Mouse (Mus musculus) gastrocnemius, postnatal 25 days (tissue): Measurements from ENCODE around the gene Rbp3. TPM values are rescaled to one million over a fixed set of nuclear protein-coding genes. Genes with fewer than 3 reads are reported as not detected.

ENCODE experiments used
- DNase-seq: peaks from one replicate; pipeline ENCODE4 v3.0.0; 2022
- long read RNA-seq, 2 experiments: library from polyadenylated mRNA; stranded (forward); transcript quantifications; one replicate each; pipeline ENCODE4 v2.0.0; 2021
- total RNA-seq, 2 experiments: library from RNA; stranded (reverse); gene quantifications; 1 replicate in 1 of 2; 2 replicates in 1 of 2; pipeline ENCODE4 v1.2.3; 2021

Rbp3 gene
- not detected for total RNA-seq
- long read RNA-seq, experiment 1, result 0 reads
- long read RNA-seq, experiment 2, result 0 reads

DNA sequence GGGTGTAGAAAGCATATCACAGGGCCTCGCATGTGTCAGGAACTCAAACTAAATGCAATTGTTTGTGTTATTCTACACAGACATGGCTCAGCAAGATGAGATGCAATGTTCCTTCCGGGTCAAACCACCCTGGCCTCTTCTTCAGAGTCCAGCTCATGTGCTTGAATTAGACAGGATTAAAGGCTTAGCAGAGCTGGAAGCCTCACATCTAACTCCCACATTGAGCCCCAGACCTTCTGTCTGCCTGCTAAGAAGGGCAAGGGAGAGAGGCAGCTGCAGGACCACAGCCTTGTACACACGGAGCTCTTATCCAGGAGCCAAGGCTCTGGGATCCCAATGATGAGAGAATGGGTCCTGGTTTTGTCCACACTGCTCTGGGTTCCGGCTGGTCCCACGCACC lies at the start of gene Rbp3:
TSS of gene Rbp3 (plus strand) at position 243 of the 400 bp plus-strand sequence.
- no peak for DNase-seq

GRCm38 (mm10) chr14:33904851-33905250 lies 49.0 kb upstream of the Rbp3 start:
- DNase-seq, result no peak

GRCm38 (mm10) chr14:33913727-33914126 lies 40.1 kb upstream of the Rbp3 start:
- peak; percentile 42 for DNase-seq

DNA sequence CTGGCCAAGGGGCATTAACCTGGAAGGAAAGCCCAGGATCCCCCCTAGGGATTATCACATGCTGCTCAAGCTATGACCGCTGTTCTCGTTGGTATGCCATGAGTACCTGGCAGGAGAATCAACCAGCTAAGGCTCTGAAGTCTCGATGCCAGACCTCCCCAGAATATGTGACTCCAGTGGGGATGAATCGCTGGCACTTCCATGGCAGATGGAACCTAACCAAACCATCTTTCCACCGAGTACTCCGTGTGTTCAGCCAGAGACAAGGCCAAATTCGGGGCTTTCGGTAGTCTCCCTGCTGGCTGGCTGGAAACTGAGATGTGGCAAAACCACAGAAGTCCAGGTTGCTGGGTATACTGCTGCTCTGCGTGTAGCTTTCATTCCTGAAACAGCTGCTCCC lies 39.6 kb upstream of the Rbp3 start:
- no peak for DNase-seq

DNA sequence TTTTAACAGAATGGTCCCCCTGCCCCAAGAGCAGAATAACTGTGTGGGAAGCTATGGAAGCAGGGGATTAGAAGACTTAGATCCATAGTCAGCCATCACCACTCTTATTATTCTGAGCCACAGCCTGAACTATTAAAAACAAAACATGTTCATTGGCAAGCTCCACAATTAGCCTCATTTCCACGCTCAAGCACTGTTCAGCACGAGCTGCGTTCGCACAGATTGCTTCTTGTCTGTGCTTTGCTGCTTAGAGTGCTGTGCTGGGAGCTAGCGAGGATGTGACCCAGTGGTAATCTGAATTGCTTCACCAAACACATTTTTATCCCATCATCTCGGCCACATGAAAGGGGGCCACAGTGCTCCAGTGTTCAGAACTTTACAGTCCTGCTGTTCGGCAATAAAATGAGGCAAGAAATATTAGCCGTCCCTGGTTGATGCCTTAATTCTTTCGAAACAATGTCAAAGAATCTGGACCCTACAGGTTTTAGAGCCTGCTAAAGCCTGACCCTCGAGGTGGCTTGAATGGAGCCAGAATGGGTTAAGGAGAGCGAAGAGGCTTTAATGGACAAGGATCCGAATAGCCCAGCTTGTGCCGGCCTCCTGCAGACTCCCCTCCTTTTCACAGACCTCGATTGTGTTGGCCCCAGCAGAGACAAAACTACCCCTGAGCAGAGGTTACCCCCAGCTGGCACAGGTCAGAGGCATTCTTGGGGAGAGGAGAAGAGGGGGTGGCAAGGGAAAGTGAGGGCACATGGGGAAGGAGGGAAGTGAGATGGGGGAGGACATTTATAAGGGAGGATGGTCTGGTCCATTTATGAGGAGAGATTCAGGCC lies 32.9 kb upstream of the Rbp3 start:
- DNase-seq, result no peak

GRCm38 (mm10) chr14:33922771-33923167 lies 31.0 kb upstream of the Rbp3 start:
- DNase-seq, result no peak

- DNase-seq, result peak; percentile 40
These were observed 30.4 kb upstream of the Rbp3 start, which contains the start of gene Gdf10 for GRCm38 (mm10) chr14:33923168-33924070. TSS of gene Gdf10 (plus strand) at chr14:33923587.

GRCm38 (mm10) chr14:33931853-33932252 lies 21.9 kb upstream of the Rbp3 start:
- no peak for DNase-seq

DNA sequence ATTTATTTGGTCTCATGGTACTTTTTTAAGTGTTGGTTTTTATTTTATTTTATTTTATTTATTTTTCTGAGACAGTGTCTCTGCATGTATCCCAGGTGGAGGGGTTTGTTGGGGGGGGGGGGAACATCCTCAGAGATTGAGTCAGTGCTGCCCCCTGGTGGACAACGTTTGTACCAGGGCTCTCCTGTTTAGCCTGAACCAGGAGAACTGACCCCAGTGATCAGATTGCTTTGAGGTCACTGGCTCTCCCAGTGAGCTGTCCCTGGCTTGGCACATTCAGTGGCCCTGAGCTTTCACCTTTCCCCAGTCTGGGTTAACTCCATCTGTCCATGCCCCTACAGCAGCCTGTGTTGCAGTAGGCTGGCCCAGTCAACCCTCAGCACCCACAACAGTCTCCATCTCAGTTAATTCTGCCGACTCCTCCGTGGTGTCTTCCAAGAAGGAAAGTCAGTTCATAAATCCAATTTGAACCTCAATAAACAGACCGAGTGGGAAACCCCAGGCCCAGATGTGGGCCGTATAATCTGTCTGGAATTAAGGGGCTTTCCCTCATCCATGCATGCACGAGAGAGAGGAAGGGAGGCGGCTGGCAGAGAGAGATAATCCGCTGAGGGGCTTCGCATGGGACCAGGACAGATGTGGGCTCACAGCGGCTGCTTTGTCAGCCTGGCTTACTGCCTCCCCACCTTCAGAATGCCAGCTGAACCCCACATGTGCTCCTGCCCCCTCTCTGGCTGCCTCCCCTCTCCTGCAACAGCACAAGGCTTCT lies 20.7 kb upstream of the Rbp3 start:
- no peak for DNase-seq

- DNase-seq, result no peak
These were observed 20.0 kb upstream of the Rbp3 start for GRCm38 (mm10) chr14:33933778-33934317.

GRCm38 (mm10) chr14:33939117-33939516 lies 14.7 kb upstream of the Rbp3 start:
- peak; percentile 38 for DNase-seq

GRCm38 (mm10) chr14:33940739-33941138 lies 13.1 kb upstream of the Rbp3 start, which contains the start of gene Gdf2:
TSS of gene Gdf2 (plus strand) at chr14:33941039.
- DNase-seq, result no peak

GRCm38 (mm10) chr14:33942222-33942621 lies 11.6 kb upstream of the Rbp3 start:
- DNase-seq, result no peak

- DNase-seq, result no peak
These were observed 7.7 kb upstream of the Rbp3 start for GRCm38 (mm10) chr14:33946125-33946524.

DNA sequence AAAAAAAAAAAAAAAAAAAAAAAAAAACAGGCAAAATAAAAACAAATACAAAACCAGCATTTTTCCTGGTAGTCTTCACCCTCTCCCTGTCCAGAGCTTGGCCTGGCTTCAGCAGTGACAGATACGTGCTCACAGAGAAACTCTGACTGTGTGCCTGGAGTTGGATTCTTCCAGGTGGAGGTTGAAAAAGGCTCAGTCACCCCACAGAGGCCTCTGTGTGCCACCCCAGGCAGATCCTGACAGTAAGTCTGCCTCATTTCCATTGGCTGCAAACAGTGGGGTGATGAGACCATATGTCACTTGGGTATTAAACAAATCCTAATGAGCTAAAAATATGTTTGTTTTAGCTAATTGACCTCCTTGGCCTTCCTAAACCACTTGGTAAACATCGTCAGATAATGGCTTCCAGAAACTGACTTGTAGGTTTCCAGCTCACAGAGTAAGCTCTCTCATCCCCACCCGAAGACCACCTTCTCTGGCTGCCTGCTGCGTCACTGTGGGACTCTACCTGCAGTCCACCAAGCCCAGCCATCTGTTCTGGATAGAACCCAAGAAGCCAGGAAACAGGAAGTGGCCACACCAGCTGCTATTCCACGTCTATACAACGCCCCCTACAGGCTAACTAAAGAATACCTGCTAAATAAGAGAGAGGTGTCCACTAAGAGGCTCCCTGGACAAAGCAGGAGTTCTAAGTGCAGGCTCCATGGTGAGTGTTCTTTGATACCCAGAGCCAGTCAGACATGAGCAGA lies 1.4 kb upstream of the Rbp3 start:
- DNase-seq, result no peak

DNA sequence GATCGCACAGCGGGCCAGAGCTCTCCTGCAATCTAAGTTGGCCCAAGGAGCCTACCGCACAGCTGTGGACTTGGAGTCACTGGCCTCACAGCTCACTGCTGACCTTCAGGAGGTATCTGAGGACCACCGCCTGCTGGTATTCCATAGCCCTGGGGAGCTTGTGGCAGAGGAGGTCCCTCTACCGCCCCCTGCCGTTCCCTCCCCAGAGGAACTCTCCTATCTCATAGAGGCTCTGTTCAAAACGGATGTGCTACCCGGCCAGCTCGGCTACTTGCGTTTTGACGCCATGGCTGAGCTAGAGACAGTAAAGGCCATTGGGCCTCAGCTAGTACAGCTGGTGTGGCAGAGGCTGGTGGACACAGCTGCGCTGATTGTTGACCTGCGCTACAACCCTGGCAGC lies 2.3 kb downstream of the Rbp3 start:
- DNase-seq, result no peak

DNA sequence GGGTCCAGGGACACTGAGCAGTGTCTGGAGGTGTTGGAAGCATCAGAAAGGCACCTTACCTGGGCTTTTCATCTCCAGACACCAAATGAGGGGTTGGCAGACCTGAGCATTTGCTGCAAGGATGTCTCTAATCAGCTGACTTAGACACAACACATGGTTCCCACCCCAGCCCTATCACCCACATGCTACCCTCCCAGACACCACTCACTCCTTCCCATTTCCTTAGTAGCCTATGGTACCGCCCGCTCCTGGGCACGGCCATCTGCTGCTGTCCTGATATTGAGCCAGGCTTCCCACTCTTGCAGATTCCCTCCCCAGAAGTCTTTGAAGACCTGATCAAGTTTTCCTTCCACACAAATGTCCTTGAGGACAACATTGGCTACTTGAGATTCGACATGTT lies 4.4 kb downstream of the Rbp3 start:
- no peak for DNase-seq

DNA sequence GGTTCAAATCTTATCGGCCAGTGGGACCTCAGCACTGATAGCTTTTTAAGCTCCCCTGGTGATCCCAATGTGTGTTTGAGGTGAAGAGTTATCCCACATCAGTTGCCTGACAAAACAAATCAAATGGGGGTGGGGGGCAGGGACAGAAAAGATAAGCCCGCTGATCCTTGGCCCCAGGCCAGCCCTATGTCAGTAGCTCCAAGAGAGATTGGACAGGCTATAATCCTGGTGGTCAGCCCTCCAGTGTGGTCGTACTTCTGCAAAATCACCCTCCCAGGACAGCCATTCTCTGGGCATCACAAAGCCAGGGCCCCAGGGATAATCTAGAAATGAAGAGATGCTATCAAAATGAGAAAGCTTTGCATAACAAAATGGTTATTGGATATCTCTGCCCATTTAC lies 5.0 kb downstream of the Rbp3 start:
- no peak for DNase-seq

DNA sequence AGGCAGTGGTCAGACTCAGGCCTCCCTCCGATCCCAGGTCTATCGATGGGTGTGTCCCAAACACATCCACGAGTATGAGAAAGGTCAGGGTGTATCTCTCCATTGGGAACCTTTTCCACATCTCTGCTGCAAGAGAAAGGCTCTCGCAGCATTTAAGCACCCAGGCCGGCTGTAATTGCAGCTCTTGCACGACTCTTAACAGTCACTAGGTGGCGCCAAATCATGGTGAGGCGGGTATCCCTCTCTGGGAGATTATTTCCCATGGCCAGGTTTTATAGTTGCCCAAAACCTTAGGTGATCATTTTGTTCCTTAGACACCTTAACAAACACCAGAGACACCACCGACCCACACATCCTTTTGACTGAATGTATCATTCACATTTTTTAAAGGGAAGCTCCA lies 5.5 kb downstream of the Rbp3 start:
- no peak for DNase-seq

GRCm38 (mm10) chr14:33965675-33966074 lies 11.9 kb downstream of the Rbp3 start:
- DNase-seq, result no peak

- no peak for DNase-seq
These were observed 18.9 kb downstream of the Rbp3 start for GRCm38 (mm10) chr14:33972679-33973078.
